Mouse (Mus musculus) ovary, adult 18-20 months (tissue): ENCODE data around the gene Lamb2.

Source experiments
- DNase-seq: peaks from one replicate; pipeline ENCODE4 v3.0.0; 2022; ENCODE audit warnings: low spot score, mixed read lengths

Lamb2 gene

DNA sequence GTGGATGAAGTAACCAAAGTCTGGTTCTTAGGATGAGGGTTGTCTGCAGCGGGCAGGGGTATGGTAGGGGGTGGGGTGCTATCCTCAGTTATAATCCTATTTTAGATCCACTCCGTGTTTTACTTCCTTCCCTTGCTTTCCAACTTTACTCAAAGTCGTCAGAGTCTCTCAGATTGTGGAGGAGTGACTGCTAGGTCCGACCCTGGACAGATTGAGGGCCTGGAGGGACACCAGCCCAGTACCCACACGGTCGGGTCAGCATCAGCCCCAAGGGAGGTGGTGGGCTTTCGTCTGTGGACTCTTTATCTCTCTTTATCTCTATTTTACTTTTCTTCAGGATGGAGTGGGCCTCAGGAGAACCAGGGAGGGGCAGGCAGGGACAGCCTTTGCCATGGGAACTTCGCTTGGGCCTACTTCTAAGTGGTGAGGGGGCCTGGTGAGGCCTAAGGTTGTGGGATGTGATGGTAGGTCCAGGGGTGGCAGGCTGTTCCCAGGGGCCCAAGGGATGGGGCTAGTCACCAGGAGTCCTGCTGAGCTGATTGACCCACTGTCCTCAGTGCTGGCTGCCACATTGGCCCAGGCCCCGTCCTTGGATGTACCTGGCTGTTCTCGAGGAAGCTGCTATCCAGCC is at the start of gene Lamb2:
Lamb2 (plus strand) TSS at position 16 of the 631 bp plus-strand sequence.
- DNase-seq = no peak

DNA sequence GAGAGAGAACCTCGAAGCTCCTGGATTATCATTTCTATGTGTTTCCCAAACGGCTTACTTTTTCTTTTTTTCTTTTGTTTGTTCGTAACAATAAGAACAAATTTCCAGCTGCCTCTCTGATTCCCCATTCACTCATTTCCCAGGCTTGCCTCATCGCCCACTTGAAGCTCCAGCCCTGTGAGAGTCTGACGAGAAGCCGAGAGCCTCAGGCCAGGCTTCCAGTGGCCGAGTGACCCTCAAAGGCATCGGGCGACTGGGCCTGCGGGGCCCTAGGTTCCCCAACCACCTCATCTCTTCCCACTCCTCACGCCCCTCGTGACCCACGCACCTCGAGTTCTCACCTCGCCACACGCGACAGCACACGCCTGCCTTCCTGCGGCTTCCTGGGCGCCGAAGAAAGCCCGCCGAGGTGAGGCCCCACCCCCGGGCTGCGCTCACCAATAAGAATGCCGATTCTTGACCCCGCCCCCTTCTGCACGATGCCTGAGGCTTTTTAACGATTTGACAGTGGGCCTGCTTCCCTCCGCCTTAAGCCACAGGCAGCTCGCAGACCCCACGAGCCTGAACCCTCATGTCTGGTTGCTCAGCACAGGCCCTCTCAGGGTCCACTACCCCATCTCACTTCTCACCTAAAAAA is 48.0 kb upstream of the Lamb2 start:
- DNase-seq = no peak

DNA sequence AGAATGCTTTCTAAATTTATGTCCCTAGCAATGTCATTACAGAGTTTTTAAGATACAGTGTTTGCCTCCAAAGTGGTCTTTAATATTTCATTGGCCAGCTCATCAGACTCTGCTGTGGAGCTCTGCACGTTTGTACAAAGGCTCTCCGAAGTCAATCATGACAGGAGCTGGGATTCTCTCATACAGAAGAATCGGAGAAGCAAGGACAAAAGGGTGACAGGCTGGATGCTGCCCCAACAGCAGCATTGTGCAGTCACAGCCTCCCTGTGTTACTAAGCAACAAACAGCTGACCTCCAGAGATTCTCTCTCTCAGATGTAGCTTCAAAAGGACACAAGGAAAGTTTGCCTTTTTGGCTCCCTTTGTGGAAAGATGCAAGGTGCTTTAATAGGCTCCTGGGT is 43.4 kb upstream of the Lamb2 start, which contains the start of gene BC048562:
BC048562 (plus strand) TSS at position 301 of the 400 bp plus-strand sequence.
- DNase-seq = no peak

DNA sequence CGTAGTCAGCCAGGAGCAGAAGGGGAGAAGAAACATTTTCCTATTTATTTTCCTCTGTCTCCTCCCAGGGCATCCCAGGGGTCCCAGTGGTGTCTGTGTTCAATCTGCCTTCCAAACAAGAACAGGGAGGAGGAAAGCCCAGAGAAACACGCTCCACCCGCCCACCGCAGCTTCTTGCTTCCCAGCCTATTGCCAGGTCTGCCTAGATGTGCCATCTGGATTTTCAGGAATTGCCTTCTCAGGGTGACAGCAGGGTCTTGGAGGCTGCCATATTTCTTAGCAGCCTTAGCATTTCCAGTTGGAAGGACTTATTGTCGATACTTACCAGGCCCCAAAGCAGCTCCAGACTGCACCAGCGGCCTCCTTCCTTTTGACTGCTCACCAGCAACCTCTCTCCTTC is 40.4 kb upstream of the Lamb2 start:
- no peak for DNase-seq

DNA sequence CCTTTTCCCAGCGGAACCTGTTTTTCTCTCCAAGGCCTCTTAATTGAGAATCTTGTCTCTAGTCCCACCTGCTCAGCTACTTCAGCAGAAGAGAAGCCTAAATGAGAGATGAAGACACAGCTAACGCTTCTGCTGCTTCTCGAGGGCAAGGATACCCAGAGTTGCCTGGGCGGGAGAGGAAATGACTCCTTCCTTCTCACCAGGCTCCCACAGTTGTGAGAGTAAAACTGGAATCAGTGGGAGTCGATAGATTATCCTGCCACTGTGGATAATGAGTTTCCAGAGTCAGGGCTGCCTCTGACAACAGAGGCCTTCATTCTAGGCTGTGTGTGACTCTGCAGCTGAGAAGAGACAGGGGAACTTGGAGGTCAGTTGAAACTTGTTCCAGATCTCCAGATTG is 39.1 kb upstream of the Lamb2 start:
- DNase-seq = no peak

DNA sequence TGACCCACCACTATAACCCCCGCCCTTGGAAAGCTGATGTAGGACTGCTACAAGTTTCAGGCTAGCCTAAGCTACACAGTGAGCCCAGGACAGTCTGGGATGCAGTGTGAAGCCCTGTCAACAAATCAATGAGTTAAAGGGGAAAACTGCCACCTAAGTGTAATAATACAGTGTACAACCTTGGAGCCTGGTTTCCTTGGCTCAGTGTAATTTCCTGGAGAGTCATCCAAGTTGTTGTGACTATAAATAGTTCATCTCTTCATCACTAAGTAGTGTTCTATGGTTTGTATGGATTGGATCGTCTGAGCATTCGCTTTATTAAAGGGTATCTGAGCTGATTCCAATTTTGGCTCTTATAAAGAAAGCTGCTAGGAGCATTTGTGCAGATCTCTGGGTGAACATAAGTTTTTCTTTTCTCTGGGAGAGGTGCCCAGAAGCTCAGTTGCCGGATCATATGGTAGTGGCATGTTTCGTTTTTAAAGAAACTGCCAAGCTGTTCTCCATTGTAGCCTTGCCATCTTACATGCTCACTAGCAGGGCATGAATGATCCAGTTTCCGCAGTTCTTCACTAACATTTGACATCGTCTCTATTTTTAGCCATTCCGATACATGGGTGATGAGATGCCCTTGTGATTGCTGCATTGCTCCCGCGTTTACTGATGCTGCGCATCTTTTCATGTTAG is 38.2 kb upstream of the Lamb2 start:
- no peak for DNase-seq

DNA sequence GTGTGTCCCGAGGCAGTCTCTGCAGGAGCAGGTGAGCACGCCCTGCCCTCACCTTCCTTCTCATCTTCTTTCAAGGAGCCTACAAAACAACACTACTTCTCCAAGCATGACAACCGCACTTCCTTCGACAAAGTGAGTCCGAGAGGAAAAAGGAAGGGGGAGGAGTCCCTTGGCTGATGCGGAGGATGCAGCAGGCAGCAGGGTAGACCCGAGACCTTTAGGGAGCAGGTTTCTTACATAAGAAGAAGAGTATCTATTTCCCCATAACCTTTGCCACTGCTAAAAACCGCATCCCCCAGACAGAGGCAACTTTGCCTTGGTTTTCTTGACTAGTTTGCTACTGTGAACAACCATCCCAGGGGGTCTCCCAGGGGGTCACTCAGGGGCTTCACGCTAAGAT is 34.4 kb upstream of the Lamb2 start:
- no peak for DNase-seq

DNA sequence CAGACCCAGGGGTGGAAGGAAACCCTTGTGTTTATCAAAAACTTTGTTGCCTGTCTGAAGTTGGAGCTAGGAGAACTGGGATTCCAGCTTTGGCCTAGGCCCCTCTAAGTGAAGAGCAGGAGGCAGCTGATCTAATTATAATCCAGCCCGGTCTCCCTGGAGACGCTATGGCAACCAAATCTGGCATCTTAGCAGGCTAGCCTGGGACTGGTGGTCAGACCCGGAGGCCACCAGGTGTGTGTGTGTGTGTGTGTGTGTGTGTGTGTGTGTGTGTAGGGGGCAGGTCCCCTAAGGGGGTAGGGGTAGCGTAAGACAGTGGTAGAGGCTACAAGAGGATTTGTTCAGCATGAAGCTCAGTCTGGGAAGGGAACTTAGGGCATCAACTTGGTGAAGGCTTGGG is 29.7 kb upstream of the Lamb2 start:
- DNase-seq = no peak

DNA sequence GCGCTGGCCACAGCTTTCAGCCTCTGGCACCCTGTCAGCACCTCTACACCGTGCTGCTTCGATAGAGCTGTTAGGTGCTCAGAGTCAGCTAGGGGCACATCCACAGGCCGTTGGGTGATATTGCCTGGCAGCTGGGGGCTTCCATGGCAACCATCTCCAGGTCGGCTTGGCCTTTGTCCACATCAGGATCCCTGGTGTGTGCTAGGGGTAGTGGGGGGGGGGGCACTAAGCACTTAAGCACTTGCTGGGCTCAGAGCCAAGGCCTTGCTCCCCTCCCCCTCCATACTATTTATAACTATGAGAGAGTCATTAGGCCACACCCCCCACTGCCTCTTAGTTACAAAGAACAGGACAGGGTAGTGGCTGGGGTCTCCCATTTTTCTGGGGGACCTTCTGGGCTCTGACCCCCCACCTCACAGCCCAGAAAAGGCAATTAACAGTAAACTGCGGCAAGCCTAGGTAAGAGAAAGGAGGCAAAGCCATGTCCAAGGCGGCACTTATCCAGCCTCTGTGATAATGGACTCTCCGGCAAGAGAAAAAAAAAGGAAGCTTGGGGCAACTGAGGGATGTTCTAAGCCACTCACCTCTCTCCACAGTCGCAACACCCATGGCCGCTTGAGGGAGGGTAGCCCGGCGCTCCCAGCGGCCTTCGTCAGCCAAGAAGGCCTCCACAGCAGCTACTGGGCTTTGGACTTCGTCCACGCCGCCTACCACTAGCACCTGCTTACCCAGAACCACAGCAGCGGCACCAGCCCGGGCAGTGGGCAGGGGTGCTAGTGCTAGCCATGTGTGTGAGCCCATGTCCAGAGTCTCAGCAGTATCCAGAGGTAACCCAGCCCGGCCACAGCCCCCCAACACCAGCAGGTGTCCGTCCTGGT is 29.0 kb upstream of the Lamb2 start:
- DNase-seq = no peak

DNA sequence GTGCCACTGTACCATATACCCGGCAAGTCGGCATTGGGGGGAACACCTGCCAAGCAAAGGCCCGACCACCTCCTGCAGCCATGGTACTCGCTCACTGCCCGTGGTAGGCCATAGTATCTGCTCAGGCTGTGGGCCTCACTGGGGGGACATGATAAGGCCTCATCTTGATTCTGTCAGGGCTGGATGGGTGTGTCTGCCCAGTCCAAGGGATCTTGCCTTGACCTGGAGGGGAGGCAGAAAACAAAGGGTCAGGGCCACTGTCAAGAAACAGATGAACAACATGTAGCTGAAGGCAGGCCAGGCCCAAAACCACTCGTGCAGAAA is 28.4 kb upstream of the Lamb2 start:
- no peak for DNase-seq

DNA sequence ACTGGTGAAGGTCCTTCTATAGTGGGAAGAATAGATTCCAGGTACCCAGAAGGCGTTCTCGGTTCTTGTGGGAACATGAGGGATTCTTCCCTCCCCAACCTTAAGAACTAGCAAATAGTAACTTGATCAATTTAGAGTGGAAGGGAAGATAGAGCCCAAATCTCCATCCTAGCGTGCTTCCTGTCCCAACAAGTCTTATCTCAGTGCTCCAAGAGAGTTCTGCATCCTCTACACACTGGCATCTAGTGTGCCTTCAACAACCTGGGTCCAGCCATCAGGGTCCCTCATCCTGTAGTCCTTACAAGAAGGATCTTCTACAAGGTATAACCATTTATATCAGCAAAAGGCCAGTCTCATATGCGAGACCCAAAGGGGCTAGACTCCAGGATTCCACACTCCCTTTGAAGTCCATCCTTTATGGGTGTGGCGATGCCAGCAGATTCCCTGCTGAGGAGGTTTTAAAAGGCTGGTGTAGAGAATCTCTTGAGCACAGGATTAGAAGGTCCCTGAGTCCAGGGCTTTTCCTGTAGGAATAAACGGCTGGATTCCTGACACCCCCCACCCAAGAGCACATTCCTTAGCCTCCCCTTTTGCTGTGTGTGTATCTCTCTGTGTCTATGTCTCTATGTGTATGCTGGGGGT is 27.9 kb upstream of the Lamb2 start:
- no peak for DNase-seq

DNA sequence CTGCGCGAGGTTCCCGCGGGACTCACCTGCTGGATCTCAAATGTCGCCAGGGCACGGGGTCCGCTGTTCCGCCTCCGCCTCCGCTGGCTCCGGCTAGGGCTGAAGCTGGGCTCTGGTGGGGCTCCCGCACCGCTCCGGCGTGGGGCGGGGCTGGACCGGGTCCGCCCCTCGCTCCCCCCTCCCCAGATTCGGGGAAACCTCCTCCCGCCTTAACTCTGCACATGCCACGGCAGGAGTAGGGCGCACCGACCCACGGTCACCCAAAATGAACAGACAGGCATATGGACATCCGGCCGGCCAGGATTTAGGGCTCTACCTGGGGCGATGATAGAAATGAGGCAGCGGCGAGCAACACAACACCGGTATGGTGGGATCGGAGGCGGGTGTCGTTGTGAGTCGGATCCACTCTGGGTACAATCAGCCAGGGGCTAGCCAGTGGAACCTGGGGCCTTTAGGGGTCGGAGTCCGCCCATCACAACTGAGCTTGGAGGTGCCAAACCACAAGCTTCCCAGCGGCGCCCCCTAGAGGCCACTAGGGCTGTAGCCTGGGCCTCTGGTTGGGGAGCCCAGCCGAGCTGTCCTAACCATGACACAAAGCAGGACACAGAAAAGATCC is 27.1 kb upstream of the Lamb2 start:
- DNase-seq = peak; percentile 69

DNA sequence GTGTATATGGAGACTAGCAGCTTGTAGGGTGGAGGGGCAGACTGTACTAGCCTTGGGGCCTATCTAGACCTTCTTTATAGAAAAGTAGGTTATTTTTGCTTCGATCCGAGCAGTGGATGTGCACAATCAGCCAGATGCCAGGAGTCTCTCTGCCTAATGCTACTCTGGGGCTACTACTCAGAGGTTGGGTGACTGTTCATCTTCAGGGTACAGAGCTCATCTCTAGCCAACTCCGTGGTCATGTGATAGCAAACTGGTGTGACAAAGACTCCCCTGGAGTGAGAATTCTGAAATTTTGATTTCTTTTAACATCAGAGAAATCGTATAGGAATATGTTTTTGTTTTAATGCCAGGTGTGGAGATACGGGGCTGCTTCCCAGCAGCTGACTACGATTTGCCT is 26.6 kb upstream of the Lamb2 start:
- DNase-seq = no peak

DNA sequence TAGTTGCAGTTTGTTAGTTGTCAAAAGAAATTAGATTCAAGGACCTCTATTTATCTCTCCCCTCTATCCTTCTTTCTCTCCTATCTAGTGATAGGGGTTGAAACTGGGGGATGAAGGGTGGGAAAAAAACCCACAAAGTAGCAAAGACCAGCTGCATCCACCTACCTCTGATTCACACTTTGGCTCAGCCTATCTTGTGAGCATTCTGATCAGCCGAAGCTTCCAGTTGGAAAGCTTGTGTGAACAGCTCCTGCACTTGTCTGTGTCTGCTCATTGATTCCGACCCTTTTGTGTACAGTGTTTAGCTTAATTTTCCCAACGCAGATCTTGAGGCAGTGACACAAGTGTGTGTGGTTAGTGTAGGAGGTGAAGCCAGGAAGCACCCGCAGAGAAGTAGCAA is 26.1 kb upstream of the Lamb2 start:
- no peak for DNase-seq

DNA sequence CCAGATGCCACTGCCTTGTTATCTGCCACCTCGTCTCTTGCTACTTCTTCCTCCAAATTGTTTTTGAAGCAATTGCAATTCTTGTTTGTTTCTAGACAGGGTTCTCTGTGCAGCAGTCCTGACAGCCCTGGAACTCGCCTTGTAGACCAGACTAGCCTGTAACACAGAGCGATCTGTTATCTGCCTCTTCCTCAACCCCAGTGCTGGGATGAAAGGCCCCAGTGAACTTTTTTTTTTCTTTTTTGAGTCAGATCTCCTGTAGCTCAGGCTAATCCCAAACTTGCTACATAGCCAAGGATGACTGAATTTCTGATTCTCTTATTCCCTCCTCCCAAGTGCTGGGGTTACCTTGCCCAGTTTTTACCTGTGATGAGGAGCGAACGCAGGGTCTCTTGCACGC is 25.1 kb upstream of the Lamb2 start:
- DNase-seq = no peak

DNA sequence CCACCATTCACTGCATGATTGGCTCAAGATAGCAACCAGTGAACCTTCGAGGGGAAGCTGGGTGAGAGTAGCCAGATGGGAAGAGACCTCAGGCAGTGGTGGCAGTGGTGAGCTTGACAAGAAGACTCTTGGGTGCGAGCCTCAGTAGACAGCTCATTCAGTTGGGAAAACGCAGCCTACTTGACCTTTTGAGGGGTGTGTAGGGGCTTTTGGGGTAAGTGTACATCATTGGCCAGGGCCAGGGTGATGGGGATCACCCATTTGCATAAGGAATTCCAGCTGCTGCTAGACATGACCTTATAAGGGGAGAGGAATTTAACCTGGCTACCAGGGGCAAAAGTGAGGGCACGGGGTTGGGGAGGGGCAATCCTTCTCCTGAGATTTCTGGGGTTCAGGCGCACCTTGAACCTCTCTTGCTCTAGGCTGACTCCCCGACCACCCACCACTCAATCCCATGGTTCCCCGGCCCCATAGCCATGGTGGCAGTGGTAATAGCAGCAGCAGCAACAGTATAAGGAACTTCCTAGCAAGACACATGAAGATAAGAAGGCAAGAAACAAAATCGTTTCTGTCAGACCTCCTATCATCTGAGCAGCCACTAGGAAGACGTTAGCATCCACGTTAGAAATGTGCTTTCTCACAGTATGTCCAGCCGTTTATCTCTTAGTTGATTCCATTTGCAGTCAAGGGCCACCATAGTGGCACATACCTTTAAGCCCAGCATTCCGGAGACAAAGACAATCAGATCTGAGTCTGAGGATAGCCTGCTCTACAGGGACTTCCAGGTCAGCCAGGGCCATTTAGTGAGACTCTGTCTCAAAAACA is 23.6 kb upstream of the Lamb2 start:
- DNase-seq = no peak

DNA sequence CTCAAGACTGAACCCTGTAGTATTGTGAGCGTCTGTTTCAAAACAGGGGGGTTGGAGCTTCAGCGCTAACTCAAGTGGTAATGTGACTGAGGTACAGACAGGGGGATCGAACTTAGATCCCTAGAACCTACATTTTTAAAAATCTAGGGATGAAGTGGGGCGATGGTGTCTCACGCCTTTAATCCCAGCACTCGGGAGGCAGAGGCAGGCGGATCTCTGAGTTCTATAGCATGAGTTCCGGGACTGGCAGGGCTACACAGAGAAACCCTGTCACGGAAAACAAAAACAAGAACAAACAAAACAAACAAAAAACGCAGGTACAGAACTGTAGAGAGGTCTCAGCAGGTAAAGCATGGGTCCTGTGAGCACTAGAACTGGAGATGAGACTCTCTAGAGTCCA is 22.6 kb upstream of the Lamb2 start:
- DNase-seq = no peak

DNA sequence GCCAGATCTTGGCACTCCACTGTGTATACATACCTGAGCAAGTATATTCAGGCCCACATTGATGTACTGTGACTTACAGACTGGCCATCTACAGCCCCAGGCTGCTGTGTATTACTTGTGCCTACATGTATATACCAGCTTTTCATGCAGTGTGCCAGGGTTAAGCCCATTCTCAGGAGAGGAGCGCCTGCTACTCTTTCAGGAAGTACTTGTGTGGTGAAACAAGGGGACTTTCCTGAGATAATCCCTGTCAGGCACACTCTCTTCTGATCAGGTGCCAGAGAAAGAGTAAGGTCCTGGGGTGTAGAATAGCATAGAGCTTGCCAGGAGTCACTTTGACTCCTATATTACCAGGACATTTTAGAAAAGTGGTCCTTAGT is 19.6 kb upstream of the Lamb2 start:
- DNase-seq = no peak

DNA sequence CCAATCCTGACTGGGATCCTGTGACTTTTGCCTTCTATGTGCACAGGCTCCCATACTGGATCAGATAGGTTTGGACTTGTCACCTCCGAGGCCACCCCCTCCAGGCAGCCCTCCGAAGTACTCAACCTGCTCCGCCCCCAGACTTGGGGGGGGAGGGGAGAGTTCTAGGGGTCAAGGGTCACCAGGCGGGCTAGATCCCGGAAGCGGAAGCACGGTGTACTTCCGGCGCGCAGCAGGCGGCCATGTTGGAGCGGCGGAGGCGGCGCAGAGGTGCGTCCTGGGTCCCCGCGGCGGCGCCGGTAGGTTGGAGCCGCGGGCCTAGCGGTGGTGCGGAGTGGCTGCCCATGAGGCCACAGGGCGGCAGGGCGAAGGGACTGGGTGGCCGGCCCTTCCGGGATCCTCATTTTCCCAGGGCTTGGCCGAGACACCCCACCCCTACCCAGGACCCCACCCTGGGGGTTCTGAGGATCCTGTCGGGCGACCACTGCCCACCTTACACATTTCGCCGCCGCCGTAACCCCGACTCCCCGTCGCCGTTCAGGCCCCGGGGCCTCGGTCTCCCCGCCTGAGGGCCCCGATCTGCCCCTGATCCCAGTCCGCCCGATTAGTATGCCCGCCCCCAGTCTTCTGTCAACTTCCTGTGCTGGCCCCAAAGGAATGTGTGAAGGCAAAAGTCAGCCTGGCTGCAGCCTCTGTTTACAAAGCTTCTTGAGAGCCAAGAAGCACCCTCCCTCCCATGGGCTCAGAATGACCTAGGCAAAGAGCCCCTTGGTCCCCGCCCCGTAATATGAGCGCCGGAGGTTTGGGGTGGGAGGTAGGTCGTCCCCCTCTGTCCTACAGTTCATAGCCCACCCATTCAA is 19.0 kb upstream of the Lamb2 start, which contains the start of gene Ccdc71:
Ccdc71 (plus strand) TSS at position 209 of the 860 bp plus-strand sequence.
- peak; percentile 72 for DNase-seq

DNA sequence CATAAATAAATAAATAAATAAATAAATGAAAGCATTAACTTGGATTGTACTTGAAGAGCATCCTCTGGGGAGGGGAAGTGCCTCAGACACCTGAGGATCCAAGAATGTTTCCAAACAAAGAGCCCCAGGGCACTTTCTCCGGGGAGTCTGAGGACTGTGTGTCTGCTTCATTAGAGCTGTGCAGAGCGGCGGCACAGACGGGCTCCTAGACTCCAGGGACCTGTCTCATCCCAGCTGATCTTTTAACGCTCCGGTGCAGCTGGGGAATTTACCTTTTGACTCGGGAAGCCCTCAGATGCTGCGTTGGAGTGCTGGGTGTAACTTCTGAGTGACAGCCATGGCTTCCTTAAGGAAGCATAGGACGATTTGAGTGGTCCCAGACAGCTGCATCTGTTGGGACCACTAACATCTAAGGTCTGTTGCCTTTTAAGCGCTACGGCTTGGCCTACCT is 18.3 kb upstream of the Lamb2 start, which contains the start of gene Klhdc8b:
Klhdc8b (minus strand) TSS at position 401 of the 451 bp plus-strand sequence.
- DNase-seq = no peak
